Mouse (Mus musculus) MEL (cell line): ENCODE results near the gene Ly6g5b.

ENCODE experiments used
- E2F4 ChIP-seq: IDR thresholded peaks from 2 replicates; pipeline ENCODE4 v1.6.1; 2011; ENCODE audit warnings: low read depth, low read length, improper control_type of control experiment, borderline replicate concordance
- EP300 ChIP-seq, 2 experiments: IDR thresholded peaks; 2 replicates each; pipeline ENCODE4 v1.6.1; 2011; ENCODE audit warnings: improper control_type of control experiment in 2 of 2, low read length in 2 of 2, low read depth in 1 of 2, mild to moderate bottlenecking in 1 of 2
- MAX ChIP-seq: IDR thresholded peaks from 2 replicates; pipeline ENCODE4 v1.6.1; 2011; ENCODE audit warnings: low read length, improper control_type of control experiment
- MEF2A ChIP-seq: IDR thresholded peaks from 2 replicates; pipeline ENCODE4 v1.6.1; 2014; ENCODE audit warnings: low read depth, mild to moderate bottlenecking, inconsistent platforms, low read length, improper control_type of control experiment; ENCODE audit not compliant: poor library complexity, insufficient replicate concordance, severe bottlenecking; ENCODE audit errors: extremely low read depth
- POLR2A ChIP-seq, 2 experiments: IDR thresholded peaks; 2 replicates each; pipeline ENCODE4 v1.6.1; 2011 to 2012; ENCODE audit warnings: low read length in 2 of 2, mild to moderate bottlenecking in 2 of 2, control low read depth in 1 of 2, improper control_type of control experiment in 1 of 2, low read depth in 1 of 2, moderate library complexity in 1 of 2; ENCODE audit not compliant: control insufficient read depth in 1 of 2, insufficient read depth in 1 of 2, poor library complexity in 1 of 2
- POLR2AphosphoS2 ChIP-seq: IDR thresholded peaks from 2 replicates; pipeline ENCODE4 v1.6.1; 2011; ENCODE audit warnings: low read length, improper control_type of control experiment

- TF ChIP-seq POLR2A (IDR thresholded peaks at IDR 0.05; ENCODE audit: control insufficient read depth in 1 of 2, insufficient read depth in 1 of 2, low read depth in 1 of 2, low read length in 2 of 2, poor library complexity in 1 of 2) (no peak), MEF2A (no peak), MAX (no peak), POLR2AphosphoS2 (no peak), E2F4 (no peak), EP300 (IDR thresholded peaks at IDR 0.05; ENCODE audit: low read depth in 1 of 2, low read length in 2 of 2) (no peak)
Measured at GRCm38 (mm10) chr17:35102299-35102698, 12.9 kb downstream of the Ly6g5b start.
